Mouse (Mus musculus): Measurements from ENCODE around the gene Fam193b. TPM values are rescaled to one million over a fixed set of nuclear protein-coding genes. Genes with fewer than 3 reads are reported as not detected.
A peak's percentile ranks its signal among the peaks of the same experiment; 100 is the strongest.

The Fam193b gene
- polyA plus RNA-seq, 1 experiment from 2014 or later, result 40.2 TPM

GRCm38 (mm10) chr13:55494257-55494656, 76.7 kb downstream of the Fam193b start:
- no peak overlapping the region for H3K9ac ChIP-seq (replicated peaks; ENCODE audit: low read length)
- peaks cover 14% of the 10 kb centered on the region; the same call in 1 of the 2 replicates for H3K36me3 ChIP-seq (ENCODE audit: insufficient read depth, low read length)
- H3K27ac ChIP-seq (ENCODE audit: low read length), result no peak overlapping the region
- no peaks in the 10 kb centered on the region for H3K27me3 ChIP-seq (ENCODE audit: insufficient read depth, low read length)
- H3K4me2 ChIP-seq (replicated peaks; ENCODE audit: low read depth, low read length), result no peak overlapping the region
- H3K9me3 ChIP-seq (ENCODE audit: low read length), result no peaks in the 10 kb centered on the region
- ATAC-seq (ENCODE audit: low FRiP score, low TSS enrichment), result 0 out of 2 replicates have a peak, but pooled peaks have one; percentile 14
- 0 out of 2 replicates have a peak, but pooled peaks cover 6% of the 10 kb centered on the region for H3K4me1 ChIP-seq (ENCODE audit: insufficient read depth, low read length)
- H3K4me3 ChIP-seq (ENCODE audit: low read length), result no peak overlapping the region
- 21% methylated on average over 2 of the region's 2 CpGs for WGBS

Small RNA genes within 50 kb of the gene (microRNA-seq; reads per million reads assigned to microRNA genes)
- gene Mir6945, result 0.95 reads per million

Other genes with a start within 250 kb of the Fam193b start
- gene Rab24, start 249.2 kb downstream of the Fam193b start, polyA plus RNA-seq (2015; fragmentation: Nextera tagmentation; extraction: Ambion mirVana), result 91.5 and 95.5 TPM in 2 replicates
- gene Mxd3, start 241.3 kb downstream of the Fam193b start, polyA plus RNA-seq (2015; fragmentation: Nextera tagmentation; extraction: Ambion mirVana), result 33.5 and 37.6 TPM in 2 replicates
- 127 and 131 TPM in 2 replicates for gene Lman2, start 208.3 kb downstream of the Fam193b start, polyA plus RNA-seq (2015; fragmentation: Nextera tagmentation; extraction: Ambion mirVana)
- 1.1 and 1.3 TPM in 2 replicates for gene Rgs14, start 201.4 kb downstream of the Fam193b start, polyA plus RNA-seq (2015; fragmentation: Nextera tagmentation; extraction: Ambion mirVana)
- gene Slc34a1, start 172.9 kb downstream of the Fam193b start, polyA plus RNA-seq (2015; fragmentation: Nextera tagmentation; extraction: Ambion mirVana), result 366 and 385 TPM in 2 replicates
- gene Pfn3, start 155.9 kb downstream of the Fam193b start, polyA plus RNA-seq (2015; fragmentation: Nextera tagmentation; extraction: Ambion mirVana), result 0.46 TPM in 1 of 2 replicates, not detected in the other
- gene F12, start 144.3 kb downstream of the Fam193b start, polyA plus RNA-seq (2015; fragmentation: Nextera tagmentation; extraction: Ambion mirVana), result 0.28 and 0.79 TPM in 2 replicates
- 17.4 and 25.6 TPM in 2 replicates for gene Grk6, start 126.0 kb downstream of the Fam193b start, polyA plus RNA-seq (2015; fragmentation: Nextera tagmentation; extraction: Ambion mirVana)
- 0.37 and 0.59 TPM in 2 replicates for gene Prr7, start 106.9 kb downstream of the Fam193b start, polyA plus RNA-seq (2015; fragmentation: Nextera tagmentation; extraction: Ambion mirVana)
- 177 and 194 TPM in 2 replicates for gene Dbn1, start 83.0 kb downstream of the Fam193b start, polyA plus RNA-seq (2015; fragmentation: Nextera tagmentation; extraction: Ambion mirVana)
- 162 and 169 TPM in 2 replicates for gene Pdlim7, start 57.4 kb downstream of the Fam193b start, polyA plus RNA-seq (2015; fragmentation: Nextera tagmentation; extraction: Ambion mirVana)
- 2.5 TPM in 2 replicates for gene Dok3, start 41.8 kb downstream of the Fam193b start, polyA plus RNA-seq (2015; fragmentation: Nextera tagmentation; extraction: Ambion mirVana)
- 89.1 and 91.6 TPM in 2 replicates for gene Ddx41, start 34.5 kb downstream of the Fam193b start, polyA plus RNA-seq (2015; fragmentation: Nextera tagmentation; extraction: Ambion mirVana)
- 175 and 177 TPM in 2 replicates for gene Tmed9, start 2.6 kb upstream of the Fam193b start, polyA plus RNA-seq (2015; fragmentation: Nextera tagmentation; extraction: Ambion mirVana)
- gene B4galt7, start 28.8 kb upstream of the Fam193b start, polyA plus RNA-seq (2015; fragmentation: Nextera tagmentation; extraction: Ambion mirVana), result 20.0 and 26.3 TPM in 2 replicates
- 54.5 and 60.7 TPM in 2 replicates for gene Caml, start 51.9 kb upstream of the Fam193b start, polyA plus RNA-seq (2015; fragmentation: Nextera tagmentation; extraction: Ambion mirVana)
- gene Ddx46, start 63.9 kb upstream of the Fam193b start, polyA plus RNA-seq (2015; fragmentation: Nextera tagmentation; extraction: Ambion mirVana), result 37.5 and 39.7 TPM in 2 replicates
- 55.2 and 62.2 TPM in 2 replicates for gene B230219D22Rik, start 122.0 kb upstream of the Fam193b start, polyA plus RNA-seq (2015; fragmentation: Nextera tagmentation; extraction: Ambion mirVana)
- 97.2 and 99.7 TPM in 2 replicates for gene Txndc15, start 143.5 kb upstream of the Fam193b start, polyA plus RNA-seq (2015; fragmentation: Nextera tagmentation; extraction: Ambion mirVana)
- 52.5 and 52.7 TPM in 2 replicates for gene Pcbd2, start 156.2 kb upstream of the Fam193b start, polyA plus RNA-seq (2015; fragmentation: Nextera tagmentation; extraction: Ambion mirVana)
- gene Catsper3, start 213.4 kb upstream of the Fam193b start, polyA plus RNA-seq (2015; fragmentation: Nextera tagmentation; extraction: Ambion mirVana), result 0.16 and 0.18 TPM in 2 replicates